Mouse (Mus musculus) testis, adult 2 months (tissue): ENCODE results near the gene Prkcb.

ENCODE experiments used
- CTCF ChIP-seq: fragments of 200-500 bp; IDR thresholded peaks from 2 replicates; pipeline ENCODE4 v1.5.1; 2012; ENCODE audit warnings: low read depth, mild to moderate bottlenecking, inconsistent platforms, low read length, moderate library complexity; ENCODE audit not compliant: control insufficient read depth, insufficient read depth, insufficient replicate concordance
- POLR2A ChIP-seq: fragments of 200-500 bp; IDR thresholded peaks from 2 replicates; pipeline ENCODE4 v1.6.1; 2012; ENCODE audit warnings: low read depth, mild to moderate bottlenecking, inconsistent platforms, low read length, moderate library complexity; ENCODE audit not compliant: control insufficient read depth

DNA sequence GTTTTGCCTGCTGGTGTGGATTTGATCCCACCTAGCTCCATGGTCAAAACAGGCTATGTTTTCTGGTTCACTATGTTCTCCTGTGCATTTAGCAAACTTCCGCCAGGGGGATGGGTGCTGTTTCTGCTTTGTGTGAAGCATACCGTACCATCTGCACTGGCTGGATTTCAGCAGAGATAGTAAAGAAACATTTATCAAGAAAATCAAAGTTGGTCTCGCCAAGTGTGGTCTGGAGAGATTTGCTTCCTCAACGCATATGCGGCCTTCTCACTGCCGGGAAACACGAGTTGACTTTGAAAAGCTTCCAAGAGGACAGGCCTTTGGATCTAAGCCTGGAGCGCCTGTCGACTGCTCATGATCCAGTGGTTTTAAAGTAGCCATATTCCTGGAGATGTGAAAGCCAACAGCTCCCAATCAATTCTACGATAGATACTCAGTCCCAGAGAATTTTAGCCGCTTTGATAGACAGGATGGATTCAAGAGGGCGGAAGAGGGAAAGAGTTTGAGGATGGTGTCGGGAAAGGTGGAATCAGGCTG, 223.9 kb downstream of the Prkcb start:
- TF ChIP-seq CTCF: no peak
- TF ChIP-seq POLR2A: no peak
